Mouse (Mus musculus): ENCODE data around the gene Washc1.
"Not testable (repeated sequence)": the region's sequence is repeated elsewhere in the genome, so short reads cannot be mapped to it uniquely, and the experiment has no call there.

Washc1 gene

DNA sequence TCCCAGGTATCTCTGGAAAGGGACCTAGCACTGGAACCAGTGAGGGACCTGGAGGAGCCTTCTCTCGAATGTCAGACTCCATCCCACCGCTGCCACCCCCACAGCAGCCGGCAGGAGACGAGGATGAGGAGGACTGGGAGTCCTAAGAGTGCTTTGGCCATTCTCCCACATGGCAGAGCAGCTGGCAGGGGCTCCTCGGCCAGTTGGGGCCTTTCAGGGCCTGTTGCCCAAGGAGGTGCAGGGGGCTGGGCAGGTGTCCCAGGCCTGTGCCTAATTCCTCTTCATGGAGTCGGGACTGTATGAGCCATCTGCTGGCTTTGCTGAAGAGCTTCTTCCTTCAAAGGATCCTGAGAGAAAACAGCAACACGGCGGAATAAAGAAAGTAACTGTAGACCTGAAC, 7.6 kb downstream of the Washc1 start:
- no peak for DNase-seq

DNA sequence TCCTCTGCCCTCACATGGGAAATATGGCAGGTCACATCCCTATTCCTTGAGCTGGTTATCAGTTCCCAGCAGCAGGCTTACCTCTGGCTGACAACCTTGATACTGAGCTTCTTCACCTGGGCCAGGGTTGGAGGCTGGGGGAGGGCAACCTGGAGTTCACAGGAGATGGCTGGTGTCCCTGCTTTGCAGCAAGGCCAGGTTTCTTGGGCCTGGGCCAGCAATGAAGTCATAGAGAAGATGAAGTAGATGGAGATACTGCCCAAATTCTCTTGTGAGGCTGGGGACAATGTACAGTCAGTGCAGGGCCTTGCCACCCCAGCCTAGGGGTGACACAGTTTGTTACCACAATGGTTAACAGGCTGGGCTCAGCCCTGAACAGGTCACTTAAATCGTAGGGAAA, 9.4 kb downstream of the Washc1 start:
- no peak for DNase-seq

DNA sequence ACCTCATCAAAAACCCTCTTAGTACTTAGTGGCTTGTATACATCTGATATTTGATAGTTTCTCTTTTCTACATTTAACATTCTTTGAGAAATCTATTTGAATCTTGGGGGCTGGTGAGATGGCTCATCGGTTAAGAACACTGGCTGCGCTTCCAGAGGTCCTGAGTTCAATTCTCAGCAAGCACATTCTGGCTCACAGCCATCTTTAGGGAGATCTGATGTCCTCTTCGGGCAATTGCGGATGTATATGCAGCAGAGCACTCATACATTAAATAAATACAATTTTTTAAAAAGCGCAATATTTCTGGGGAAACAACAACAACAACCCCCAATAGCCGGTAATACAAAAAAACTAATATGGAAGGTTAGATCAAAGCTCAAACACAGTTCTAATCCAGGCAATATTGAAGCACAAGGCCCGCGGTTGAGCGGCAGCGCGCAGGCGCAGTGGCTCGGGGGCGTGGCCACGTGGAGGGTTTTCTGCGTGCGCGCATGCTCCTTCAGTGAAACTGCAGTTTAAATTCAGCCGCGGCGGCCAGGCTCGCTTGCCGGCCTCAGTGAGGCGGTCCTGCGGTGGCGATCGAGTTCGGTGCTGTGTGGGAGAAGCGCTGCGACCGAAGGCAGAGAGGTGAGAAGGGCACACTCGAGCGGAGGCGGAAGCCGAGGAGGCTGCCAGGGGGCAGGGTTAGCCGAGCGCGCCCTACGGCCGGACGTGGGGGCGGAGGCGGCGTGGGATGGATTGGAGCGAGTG, 11.9 kb downstream of the Washc1 start, which contains the start of gene Ddx11:
TSS of gene Ddx11 (plus strand) at position 455 of the 750 bp plus-strand sequence.
- DNase-seq = peak; percentile 97

- no peak for DNase-seq
These were observed 12.7 kb downstream of the Washc1 start for GRCm38 (mm10) chr17:66123816-66124610.

DNA sequence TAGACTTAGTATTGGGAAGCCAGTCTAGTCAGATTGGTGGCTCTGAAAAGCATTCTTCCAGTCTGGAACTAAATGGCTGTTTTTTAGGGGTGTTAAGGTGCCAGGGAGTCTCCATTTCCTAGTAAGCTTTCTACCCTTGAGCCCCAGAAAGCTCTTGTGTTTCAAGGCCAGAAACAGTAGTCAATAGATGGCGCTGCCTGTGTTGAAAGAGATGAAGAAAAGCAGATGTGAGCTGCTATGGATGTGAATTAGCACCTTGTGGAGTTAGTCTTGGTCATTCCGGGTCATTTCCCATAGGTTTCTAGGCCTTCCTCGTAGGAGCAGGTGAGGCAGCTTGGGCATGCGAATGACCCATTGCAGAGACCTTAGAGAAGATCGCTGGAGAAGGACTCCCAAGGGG, 13.9 kb downstream of the Washc1 start:
- DNase-seq = no peak

DNA sequence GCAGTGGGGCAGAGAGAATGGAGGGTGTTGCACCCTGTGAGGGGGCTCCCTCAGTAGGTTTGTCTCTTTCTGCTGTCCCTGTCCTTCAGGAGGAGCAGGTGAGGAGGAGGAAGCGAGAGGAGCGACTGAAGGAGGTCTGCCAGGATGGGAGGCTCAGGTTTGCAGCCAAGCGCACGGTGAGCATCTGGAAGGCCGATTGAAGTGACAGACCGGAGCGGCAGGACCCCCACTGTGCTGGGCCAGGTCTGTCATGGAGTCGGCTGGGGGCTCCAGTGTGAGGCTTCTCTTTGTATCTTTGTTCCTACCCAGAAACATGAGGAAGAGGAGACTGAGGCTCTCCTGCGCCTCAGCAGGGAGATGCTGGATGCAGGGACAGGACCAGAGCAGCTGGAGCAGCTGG, 19.0 kb downstream of the Washc1 start:
- no peak for DNase-seq

GRCm38 (mm10) chr17:66131212-66131611, 19.9 kb downstream of the Washc1 start:
- no peak for DNase-seq

DNA sequence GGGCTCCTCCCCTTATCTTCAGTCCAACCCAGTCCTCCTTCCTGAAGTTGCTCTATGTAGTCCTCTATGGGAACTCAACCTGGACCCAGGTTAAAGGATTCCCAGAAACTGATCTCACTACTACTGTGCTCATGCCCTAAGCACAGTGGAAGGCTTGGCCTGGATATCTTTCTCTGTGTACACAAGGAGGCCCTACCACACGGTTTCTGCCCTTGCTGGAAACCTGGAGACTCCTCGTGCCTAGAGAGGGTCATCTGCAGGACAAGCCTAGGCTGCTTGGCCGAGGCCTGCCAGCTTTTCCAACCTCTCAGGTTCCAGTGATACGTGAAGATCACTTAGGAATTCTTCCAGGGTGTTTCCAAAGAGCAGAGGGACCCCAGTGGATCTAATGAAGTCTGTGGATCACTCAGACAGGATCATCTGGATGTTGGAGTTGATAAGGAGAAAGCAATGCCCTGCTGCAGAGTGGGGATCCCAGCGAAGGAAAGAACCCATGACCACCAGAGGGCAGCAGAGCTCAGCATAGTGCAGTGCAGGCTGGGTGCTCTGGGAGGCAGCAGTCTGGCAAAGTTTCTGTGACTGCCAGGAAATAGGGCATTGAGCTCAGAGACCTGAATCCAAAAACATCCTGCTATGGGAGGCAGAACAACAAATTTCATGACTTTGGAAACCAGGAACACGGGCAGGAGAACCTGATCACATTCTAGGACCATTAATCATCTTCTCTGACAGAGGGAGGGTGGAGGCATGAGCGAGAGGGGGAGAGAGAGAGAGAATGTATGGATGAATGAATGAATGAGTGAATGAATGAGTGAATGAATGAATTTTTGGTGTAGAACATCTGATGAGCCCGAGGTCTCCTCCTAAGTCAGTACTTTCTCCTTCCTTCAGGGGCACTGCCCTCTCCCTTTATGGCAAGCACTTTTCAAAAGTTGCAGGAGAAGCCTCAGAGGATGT, 41.6 kb downstream of the Washc1 start:
- DNase-seq = not testable (repeated sequence)

GRCm38 (mm10) chr17:66153735-66154423, 42.5 kb downstream of the Washc1 start:
- DNase-seq = not testable (repeated sequence)

- DNase-seq = no peak
These were observed 43.5 kb downstream of the Washc1 start for GRCm38 (mm10) chr17:66154876-66155275.

- no peak for DNase-seq
These were observed 46.9 kb downstream of the Washc1 start for GRCm38 (mm10) chr17:66158271-66158670.

GRCm38 (mm10) chr17:66167141-66167540, 55.8 kb downstream of the Washc1 start:
- not testable (repeated sequence) for DNase-seq
